Mouse (Mus musculus): ENCODE results near the gene Kcng4.

The Kcng4 gene

GRCm38 (mm10) chr8:119635378-119635777, at the start of gene Kcng4:
Gene Kcng4 (minus strand): TSS chr8:119635680.
- peak; percentile 45 for DNase-seq

- no peak for DNase-seq
Observed at GRCm38 (mm10) chr8:119679184-119679583, 43.7 kb upstream of the Kcng4 start.

GRCm38 (mm10) chr8:119678138-119678843, 42.8 kb upstream of the Kcng4 start:
- peak; percentile 74 for DNase-seq

GRCm38 (mm10) chr8:119676389-119676788, 40.9 kb upstream of the Kcng4 start:
- DNase-seq, result peak; percentile 95

GRCm38 (mm10) chr8:119675457-119675856, 40.0 kb upstream of the Kcng4 start:
- no peak for DNase-seq

- DNase-seq, result no peak
Observed at GRCm38 (mm10) chr8:119673976-119674555, 38.6 kb upstream of the Kcng4 start.

GRCm38 (mm10) chr8:119670419-119671091, 35.1 kb upstream of the Kcng4 start:
- peak; percentile 87 for DNase-seq

- DNase-seq, result peak; percentile 70
Observed at GRCm38 (mm10) chr8:119669284-119669683, 33.8 kb upstream of the Kcng4 start.

GRCm38 (mm10) chr8:119668447-119668846, 33.0 kb upstream of the Kcng4 start:
- no peak for DNase-seq

GRCm38 (mm10) chr8:119666219-119666951, 30.9 kb upstream of the Kcng4 start, which contains the start of gene Wfdc1:
Gene Wfdc1 (plus strand): TSS chr8:119666365.
- peak; percentile 80 for DNase-seq

GRCm38 (mm10) chr8:119665270-119665669, 29.8 kb upstream of the Kcng4 start:
- peak; percentile 76 for DNase-seq

GRCm38 (mm10) chr8:119663440-119663839, 28.0 kb upstream of the Kcng4 start:
- DNase-seq, result no peak

GRCm38 (mm10) chr8:119661892-119662291, 26.4 kb upstream of the Kcng4 start:
- DNase-seq, result peak; percentile 75

- DNase-seq, result peak; percentile 91
Observed at GRCm38 (mm10) chr8:119661081-119661480, 25.6 kb upstream of the Kcng4 start.

GRCm38 (mm10) chr8:119656709-119657464, 21.4 kb upstream of the Kcng4 start:
- DNase-seq, result peak; percentile 79

- DNase-seq, result no peak
Observed at GRCm38 (mm10) chr8:119651324-119651723, 15.8 kb upstream of the Kcng4 start.

- no peak for DNase-seq
Observed at GRCm38 (mm10) chr8:119646846-119647245, 11.4 kb upstream of the Kcng4 start.

- DNase-seq, result no peak
Observed at GRCm38 (mm10) chr8:119646197-119646596, 10.7 kb upstream of the Kcng4 start.

GRCm38 (mm10) chr8:119644981-119645597, 9.6 kb upstream of the Kcng4 start:
- DNase-seq, result no peak

GRCm38 (mm10) chr8:119644429-119644960, 9.0 kb upstream of the Kcng4 start:
- no peak for DNase-seq

GRCm38 (mm10) chr8:119642960-119643359, 7.5 kb upstream of the Kcng4 start:
- no peak for DNase-seq

- DNase-seq, result no peak
Observed at GRCm38 (mm10) chr8:119641058-119641457, 5.6 kb upstream of the Kcng4 start.
